Mouse (Mus musculus): ENCODE measurements around the gene Syt14. TPM values are rescaled to one million over a fixed set of nuclear protein-coding genes. Genes with fewer than 3 reads are reported as not detected.

Syt14 gene
- total RNA-seq (2021): under 1 TPM; 0.14 to 0.22 TPM
- long read RNA-seq, experiment 1: 0 reads
- long read RNA-seq, experiment 2: 0 reads

- DNase-seq: peak; percentile 62 to 74
- intact Hi-C loops (cut with DNase I): no loop called here
Observed at GRCm38 (mm10) chr1:193035371-193036238, at the start of gene Syt14. Gene Syt14 (minus strand): TSS chr1:193035775.

DNA sequence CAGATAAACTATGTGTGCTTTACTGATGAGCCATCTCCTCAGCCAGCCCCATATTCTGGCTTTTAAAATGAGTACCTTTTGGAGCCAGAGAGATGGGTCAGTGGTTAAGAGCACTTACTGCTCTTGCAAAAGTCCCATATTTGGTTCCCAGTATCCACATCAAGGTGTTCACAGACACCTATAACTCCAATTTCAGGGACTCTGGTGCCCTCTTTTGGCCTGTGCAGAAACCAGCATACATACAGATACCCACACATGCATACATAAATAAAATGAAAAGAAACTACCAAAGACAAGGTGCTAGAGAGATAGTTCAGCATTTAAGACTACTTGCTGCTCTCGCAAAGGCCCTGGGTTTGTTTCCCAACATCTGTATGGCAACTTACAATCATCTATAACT, 48.4 kb upstream of the Syt14 start:
- intact Hi-C loops (cut with DNase I): no loop called here
- DNase-seq: no peak

- intact Hi-C loops (cut with DNase I): no loop called here
- no peak for DNase-seq
Observed at GRCm38 (mm10) chr1:193083051-193083450, 47.5 kb upstream of the Syt14 start.

DNA sequence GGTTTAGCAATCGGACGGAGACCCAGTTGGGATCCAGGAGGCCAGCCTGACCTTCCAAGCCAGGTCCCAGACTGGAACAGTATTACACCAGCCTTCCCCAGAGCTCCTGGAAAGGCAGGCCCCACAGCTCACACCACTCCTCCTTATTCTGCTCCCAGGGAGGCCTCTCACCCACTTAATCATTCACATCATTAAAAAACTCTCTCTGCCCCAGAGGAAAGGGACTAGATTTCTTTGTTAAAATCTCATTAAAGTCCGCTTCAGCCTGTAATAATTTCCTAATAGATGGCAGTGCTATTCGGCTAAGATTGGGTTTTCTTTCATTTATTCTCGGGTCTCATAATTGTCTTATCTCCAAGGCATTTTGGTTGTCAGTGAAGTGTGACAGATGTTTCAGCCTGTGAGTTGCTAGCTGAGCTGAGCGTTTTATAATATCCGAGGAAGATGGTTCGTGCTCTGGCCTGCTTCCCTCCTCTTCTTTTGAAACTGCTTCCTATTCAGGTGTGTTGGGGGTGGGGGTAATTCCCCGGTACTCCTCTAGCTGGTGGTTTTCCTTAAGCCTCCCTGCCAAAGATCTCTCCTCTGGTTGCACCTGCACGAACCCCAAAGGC, 46.8 kb upstream of the Syt14 start:
- intact Hi-C loops (cut with DNase I): no loop called here
- no peak for DNase-seq

- DNase-seq: no peak
- intact Hi-C loops (cut with DNase I): no loop called here
Observed at GRCm38 (mm10) chr1:193062618-193063017, 27.0 kb upstream of the Syt14 start.

DNA sequence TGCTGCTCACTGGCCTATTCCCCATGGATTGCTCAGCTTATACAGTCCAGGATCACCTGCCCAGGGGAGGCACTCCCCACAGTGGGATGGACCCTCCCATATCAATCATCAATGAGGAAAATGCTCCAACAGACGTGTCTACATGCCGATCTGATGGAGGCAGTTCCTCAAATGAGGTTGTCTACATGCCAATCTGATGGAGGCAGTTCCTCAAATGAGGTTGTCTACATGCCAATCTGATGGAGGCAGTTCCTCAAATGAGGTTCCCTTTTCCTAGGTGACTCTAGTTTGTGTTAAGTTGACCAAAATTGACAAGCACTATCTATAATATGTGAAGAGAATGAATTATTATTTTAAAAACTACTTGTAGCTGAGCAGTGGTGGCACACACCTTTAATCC, 24.6 kb upstream of the Syt14 start:
- DNase-seq: no peak
- intact Hi-C loops (cut with DNase I): no loop called here

DNA sequence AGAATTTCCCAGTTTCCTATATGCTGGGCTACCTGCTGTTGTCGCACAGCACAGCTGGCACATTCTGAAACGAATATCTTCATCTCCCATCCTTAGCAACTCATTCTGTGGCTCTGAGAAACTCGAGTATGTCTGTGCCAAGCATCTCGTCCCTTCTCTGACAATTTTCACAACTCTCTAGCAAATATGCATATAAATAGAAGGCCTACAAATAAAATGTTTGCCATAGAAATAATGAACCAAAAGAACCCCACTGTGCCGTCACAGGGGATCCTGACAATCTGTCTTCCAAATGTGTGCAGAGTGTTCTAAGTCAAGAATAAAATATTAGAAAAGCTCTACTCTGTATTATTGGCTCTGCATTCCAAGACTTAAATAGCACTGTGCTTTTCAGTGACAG, 24.0 kb upstream of the Syt14 start:
- intact Hi-C loops (cut with DNase I): no loop called here
- no peak for DNase-seq

DNA sequence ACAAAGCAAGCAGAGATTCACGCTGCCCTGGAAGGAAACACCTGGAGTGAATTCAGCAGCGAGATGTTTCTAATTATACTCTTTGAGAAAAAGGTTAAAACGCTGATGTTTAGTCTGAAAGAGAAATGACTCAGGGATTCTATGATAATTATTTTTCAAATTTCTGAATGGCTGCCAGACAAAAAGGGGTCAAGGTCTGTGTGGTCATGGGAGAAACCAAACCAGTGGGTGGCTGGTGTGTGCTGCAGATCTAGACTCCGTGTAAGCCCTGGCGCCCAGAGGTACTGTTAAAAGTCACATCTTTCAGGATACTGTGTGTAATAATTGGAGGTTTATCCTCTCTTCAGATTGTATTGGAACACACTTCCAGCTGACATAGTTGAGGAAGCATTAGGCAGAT, 18.8 kb upstream of the Syt14 start:
- no peak for DNase-seq
- intact Hi-C loops (cut with DNase I): no loop called here

DNA sequence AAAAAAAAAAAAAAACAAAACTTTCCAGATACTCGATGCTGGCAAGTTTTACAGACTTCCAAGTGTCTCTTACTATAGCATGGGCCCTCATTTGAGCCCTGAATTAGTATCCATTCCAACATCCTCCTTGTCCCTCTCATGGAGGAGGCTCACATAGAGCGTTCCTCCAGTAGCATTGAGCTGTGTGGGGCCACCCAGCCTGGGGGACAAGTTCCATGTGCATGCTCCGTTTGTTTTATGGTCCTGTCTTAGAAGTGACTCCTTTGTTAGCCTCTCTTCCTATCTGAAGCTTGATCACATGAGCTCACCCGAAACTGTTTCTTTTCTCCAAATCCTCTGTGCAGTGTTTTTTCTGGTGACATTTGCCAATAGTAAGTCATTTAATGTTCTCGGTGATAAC, 17.5 kb upstream of the Syt14 start:
- intact Hi-C loops (cut with DNase I): no loop called here
- DNase-seq: no peak

- intact Hi-C loops (cut with DNase I): no loop called here
- DNase-seq: no peak
Observed at GRCm38 (mm10) chr1:193047616-193048015, 12.0 kb upstream of the Syt14 start.

DNA sequence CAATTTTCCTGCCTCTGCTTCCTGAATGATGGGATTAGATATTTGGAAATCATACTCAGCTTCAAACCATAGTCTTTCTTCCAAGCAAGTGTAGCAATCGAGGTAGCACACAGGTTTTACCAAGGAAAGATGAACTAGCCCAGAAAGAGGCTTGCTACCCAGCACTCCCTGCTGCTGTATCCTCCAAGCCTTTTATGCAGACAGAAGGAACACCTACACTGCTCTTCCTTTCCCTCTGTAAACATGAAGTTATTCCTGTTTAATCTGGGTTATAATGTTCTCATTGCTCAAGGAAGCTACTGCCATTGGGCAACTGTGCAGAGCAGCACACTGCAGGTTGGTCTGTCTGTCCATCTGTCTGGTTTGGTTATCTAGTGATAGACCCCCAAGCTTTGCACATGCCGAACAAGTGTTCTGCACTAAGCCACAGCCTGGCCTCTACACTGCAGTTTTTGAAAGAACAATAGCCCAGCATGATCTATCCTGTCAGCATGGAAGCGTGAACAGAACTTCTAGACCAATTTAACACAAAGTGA, 7.3 kb upstream of the Syt14 start:
- DNase-seq: no peak
- intact Hi-C loops (cut with DNase I): no loop called here

DNA sequence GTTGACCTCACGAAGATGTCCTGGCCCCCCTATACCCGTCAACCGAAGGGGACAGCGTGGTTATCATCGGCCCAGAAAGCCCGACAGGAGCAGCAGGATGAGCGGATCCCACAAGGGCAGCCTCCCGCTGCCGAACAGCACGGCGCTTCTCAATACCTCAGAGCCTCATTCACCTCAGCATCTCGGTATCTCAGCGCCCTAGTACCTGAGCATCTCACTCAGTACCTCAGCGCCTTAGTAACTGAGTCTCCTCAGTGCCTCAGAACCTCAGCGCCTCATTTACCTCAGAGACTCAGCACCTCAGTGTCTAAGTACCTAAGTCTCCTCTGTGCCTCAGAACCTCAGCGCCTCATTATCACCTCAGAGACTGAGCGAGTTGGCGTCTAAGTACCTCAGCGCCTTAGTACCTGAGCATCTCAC, 614 bp downstream of the Syt14 start:
- intact Hi-C loops (cut with DNase I): no loop called here
- no peak for DNase-seq

DNA sequence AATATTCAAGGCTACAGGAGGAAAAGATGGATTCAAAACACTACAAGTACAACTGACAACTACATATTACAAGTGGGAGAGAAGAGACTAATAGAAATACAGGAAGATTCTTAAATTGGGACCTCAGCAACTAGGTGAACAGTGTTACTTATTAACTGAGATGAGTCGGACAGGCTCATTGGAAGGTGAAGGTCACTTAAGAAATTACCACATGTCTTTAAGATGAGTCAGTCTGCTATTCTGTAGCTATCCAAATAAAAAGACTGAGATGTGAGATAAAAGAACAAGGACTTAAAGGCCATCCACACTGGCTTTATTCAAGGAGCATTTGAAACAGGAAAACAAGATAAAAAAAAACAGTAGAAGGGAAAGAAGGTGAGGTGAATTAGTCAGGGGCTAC, 11.3 kb downstream of the Syt14 start:
- no peak for DNase-seq
- intact Hi-C loops (cut with DNase I): no loop called here

DNA sequence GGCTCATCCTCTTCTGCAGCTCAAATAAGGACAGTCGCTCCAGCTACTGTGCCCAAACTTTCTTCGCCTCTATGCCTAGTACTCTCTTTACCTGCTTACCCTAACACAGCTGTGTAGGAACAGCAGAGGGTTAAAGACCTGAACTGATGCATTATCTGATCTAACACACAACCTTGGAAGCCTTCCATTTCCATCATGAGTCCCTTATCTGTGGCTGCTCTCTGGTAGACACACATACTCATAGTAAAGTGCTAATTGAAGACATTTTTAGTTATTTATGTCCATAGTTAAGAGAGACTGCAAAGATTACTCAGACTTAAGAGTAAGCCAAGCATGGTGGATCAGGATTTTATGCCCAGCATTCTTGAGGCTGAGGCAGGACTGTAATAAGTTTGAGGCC, 23.2 kb downstream of the Syt14 start:
- intact Hi-C loops (cut with DNase I): no loop called here

GRCm38 (mm10) chr1:193011000-193011769, 24.4 kb downstream of the Syt14 start:
- intact Hi-C loops (cut with DNase I): no loop called here
- no peak for DNase-seq

More for the DNA sequence above, 23.2 kb downstream of the Syt14 start:
- DNase-seq: no peak

DNA sequence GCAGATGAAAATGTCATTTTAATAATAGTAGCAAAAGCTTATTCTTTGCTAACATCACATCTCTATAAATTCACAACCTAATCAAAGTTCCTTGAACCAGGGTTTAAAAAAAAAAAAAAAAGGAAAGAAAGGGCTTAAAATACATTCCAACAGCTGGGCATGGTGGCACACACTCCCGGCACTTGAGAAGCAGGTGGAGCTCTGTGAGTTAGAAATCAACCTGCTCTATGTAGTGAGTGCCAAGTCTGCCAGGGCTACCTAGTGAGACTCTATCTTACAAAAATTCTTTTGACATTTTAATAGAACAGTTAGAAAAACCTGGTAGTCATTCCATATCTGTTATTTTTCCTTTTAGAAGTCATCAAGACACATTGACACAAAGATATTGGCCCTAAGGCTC, 31.0 kb downstream of the Syt14 start:
- no peak for DNase-seq
- intact Hi-C loops (cut with DNase I): loop anchor here (5.0 kb wide), 1 partner anchor 123 kb away; no protein-coding TSS in a partner anchor

DNA sequence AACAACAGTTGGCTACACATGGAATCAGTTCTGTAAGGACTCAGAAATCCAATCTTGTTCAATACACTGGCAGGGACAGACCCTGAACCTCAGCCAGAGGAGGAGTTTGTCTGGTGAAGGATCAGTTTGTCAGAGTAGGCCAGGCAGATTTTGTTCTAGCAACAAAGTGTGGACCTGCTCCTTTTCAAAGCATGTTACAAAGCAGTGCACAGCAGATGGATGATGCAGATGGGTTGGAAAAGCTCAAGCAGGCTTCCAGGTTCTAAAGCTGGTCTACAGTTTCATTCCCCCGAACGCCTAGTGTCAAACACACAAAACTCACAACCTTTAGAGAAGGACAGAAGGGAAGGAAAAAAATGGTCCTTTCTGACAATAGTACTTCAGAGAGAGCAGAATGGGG, 31.6 kb downstream of the Syt14 start:
- intact Hi-C loops (cut with DNase I): loop anchor here (5.0 kb wide), 1 partner anchor 123 kb away; no protein-coding TSS in a partner anchor
- DNase-seq: no peak

DNA sequence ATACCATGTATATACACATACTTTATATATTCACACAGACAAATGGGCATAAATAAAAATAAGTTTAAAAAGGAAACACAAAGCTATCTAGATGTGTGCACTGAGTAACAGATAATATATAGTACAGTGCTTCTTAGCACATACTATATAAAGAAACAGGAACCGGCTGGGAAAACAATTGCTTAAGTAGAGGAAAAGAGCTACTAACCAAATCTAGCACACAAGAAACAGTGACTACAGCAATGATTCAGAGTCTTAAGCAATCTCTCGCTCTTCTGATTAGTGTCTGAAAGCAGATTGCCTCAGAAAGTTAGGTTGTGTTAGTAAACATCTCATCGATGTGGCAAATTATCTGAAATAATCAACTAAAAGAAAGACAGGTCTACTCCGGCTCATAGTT, 33.3 kb downstream of the Syt14 start:
- no peak for DNase-seq
- intact Hi-C loops (cut with DNase I): loop anchor here (5.0 kb wide), 1 partner anchor 125 kb away; no protein-coding TSS in a partner anchor

DNA sequence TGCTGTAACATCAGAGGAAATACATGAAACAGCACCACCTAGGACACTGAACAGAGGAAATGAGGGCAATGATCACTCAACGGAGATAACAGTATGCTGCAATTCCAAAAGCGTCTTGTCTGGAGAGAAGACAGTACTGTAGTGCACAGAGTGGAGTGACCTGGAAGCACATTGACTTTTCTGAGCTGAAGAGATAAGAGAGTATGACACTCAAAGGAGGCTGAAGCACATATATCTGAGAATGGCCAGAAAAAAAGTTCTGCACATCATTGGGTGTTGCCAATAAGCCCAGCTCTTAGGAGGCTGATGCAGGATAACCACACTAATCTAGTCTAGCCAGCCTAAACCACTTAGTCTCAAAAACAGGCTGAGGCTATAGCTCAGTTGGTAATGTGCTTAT, 34.0 kb downstream of the Syt14 start:
- no peak for DNase-seq
- intact Hi-C loops (cut with DNase I): loop anchor here (5.0 kb wide), 1 partner anchor 126 kb away; no protein-coding TSS in a partner anchor

DNA sequence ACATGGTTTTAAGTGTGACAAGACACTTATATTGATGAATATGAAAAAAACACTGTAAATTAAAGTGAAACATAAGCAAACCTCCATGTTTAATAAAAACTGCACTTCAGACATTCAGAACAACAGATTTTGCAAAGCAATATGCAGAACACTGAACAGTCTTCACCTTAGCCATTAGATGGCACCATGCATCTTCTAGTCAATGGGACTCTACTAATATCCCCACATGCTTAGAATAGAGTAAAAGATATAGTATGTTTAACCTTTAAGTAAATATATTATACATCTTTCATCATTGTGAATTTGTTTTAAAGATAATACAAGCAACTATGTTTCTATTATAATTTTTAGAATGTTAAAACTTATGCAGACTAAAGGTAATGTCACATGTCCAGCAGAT, 34.7 kb downstream of the Syt14 start:
- peak in 1 of 2 experiments; percentile 2 for DNase-seq
- intact Hi-C loops (cut with DNase I): loop anchor here (5.0 kb wide), 1 partner anchor 126 kb away; no protein-coding TSS in a partner anchor
